Comparison of ENCODE assay signal across 16 mouse cellular contexts in genomic region chr14:121126291-121126690, GRCm38 (mm10).
"Had no signal": no experiment of that assay in that cellular context is flagged by ENCODE, and none has a peak within 500 bp of the region (broad histone marks: within the 10 kb centered on the region; RNA-seq: fewer than 3 reads in every experiment).

No protein-coding gene starts in this region.

- H3K9me3 ChIP-seq: liver, embryonic 13.5 days; midbrain, embryonic 12.5 days; midbrain, embryonic 15.5 days; neural tube, embryonic 12.5 days; neural tube, embryonic 15.5 days had no signal

- H3K4me2 ChIP-seq: liver, embryonic 13.5 days; midbrain, embryonic 12.5 days; midbrain, embryonic 15.5 days; neural tube, embryonic 12.5 days; neural tube, embryonic 15.5 days had no signal

- ATAC-seq: intestine, embryonic 16.5 days; midbrain, embryonic 15.5 days had no signal

- H3K27ac ChIP-seq: liver, embryonic 13.5 days; midbrain, embryonic 12.5 days; midbrain, embryonic 15.5 days; neural tube, embryonic 12.5 days; neural tube, embryonic 15.5 days had no signal

- H3K36me3 ChIP-seq: liver, embryonic 13.5 days; midbrain, embryonic 12.5 days; midbrain, embryonic 15.5 days; neural tube, embryonic 12.5 days had no signal

- H3K27me3 ChIP-seq: liver, embryonic 13.5 days; midbrain, embryonic 12.5 days; midbrain, embryonic 15.5 days; neural tube, embryonic 12.5 days; neural tube, embryonic 15.5 days had no signal

- DNase-seq: kidney, adult 18-20 months; kidney, adult 9 months; kidney, postnatal 14 days; kidney, postnatal 4 days; left cerebral cortex, postnatal 4 days; right cerebral cortex, postnatal 25 days; spleen, adult 18-20 months; thymus, adult 2 months; thymus, postnatal 14 days; thymus, postnatal 4 days had no signal

- H3K4me3 ChIP-seq: liver, embryonic 13.5 days; midbrain, embryonic 12.5 days; midbrain, embryonic 15.5 days; neural tube, embryonic 12.5 days; neural tube, embryonic 15.5 days had no signal

- H3K9ac ChIP-seq: liver, embryonic 13.5 days; midbrain, embryonic 12.5 days; midbrain, embryonic 15.5 days; neural tube, embryonic 12.5 days; neural tube, embryonic 15.5 days had no signal
